Mouse (Mus musculus) spleen, embryonic (tissue): ENCODE data around the gene Hus1b.

ENCODE experiments used
- CTCF ChIA-PET: fragments of 350-600 bp; sonication (Branson Sonifier 250); formaldehyde crosslinking; loops from one replicate; lab custom pipeline; 2022; lab: Charles Lee

Gene Hus1b

DNA sequence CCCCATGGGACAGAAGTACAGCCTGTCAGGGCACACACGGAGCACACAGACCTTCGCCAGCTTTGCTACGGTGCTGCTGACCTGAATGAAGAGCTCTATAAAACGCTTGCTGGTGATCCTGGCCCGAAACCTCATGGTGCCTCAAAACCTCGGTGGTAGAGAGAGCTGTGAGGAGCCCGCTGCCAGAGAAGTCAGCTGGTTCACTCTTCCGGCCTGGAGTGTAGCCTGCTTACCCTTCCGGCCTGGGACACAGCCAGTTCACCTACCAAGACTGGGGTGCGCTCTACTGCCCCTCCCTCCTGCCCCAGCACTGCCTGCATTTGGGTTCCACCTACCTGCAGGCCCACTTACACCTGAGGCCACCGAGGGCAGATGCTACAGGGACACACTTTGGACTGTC lies at the start of gene Hus1b:
Gene Hus1b (minus strand): TSS at position 220 of the 400 bp plus-strand sequence.
- CTCF ChIA-PET: no interaction called here

DNA sequence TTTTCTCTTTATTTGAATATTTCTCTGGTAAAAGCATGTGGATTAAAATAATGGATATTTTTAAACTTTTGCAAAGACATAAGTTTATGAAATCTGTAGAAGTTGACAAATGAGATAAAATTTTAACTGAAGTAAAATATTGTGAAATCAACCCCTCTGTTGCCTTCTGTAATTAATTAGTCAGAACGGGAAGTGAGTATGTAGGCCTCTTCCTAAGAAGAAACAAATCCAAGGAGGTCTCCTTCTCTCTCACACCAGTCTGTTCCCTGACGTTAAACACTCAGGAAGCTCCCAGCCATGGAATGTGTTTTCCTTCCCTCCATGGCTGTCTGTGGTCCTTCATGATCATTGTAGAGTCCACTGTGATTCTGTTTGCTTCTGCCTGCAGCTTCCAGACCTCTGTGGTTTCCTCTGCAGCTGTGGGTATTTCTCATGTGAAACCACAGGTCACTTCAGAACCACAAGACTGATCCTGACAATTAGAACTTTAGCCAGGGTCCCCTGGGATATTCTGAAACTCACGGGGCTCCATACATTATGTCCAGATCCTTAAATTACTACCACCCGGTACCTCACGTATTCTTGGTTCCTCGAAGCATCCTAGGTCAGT lies 46.8 kb upstream of the Hus1b start:
- CTCF ChIA-PET: interaction anchor here (1.0 kb wide), 1 partner anchor 13 kb away, joined by 3 read pairs; no protein-coding TSS in a partner anchor

DNA sequence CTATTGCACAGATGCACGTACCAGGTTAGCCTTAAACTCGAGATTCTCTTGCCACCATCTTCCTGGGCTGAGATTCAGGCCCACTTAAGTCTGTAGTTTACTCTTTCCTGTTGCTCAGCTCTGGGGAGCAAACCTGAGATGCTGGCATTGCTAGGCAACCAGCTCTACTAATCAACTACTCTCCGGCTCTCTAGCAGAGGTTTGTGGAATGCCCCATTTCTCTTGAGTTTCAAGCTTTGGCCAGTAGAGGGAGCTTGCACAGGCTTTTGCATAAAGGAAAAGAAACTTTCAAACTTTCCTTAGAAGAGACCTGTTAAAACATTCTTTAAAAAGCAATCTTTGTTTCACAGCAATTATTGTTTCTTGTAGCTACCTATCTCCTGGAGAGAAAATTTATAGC lies 46.3 kb upstream of the Hus1b start:
- CTCF ChIA-PET: interaction anchor here (1.0 kb wide), 1 partner anchor 12 kb away, joined by 3 read pairs; no protein-coding TSS in a partner anchor

DNA sequence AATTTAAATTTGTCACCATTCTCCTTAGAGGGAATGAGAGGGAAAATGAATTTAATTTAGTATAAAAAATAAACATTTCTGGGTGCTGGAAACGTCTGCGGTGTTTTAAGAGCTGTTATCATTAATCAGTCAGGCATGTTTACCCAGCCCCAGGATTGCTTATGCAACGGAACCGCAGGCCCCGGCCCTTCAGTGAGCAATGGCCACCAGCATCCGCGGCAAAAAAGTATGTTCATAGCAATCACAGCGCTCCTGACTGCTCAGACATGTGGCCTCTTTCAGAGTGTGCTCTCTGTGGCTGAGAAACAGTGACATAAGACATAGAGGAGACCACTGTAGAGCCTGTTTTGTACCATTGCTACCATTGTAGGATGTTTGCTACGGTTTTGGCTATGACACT lies 42.7 kb upstream of the Hus1b start:
- CTCF ChIA-PET: no interaction called here

DNA sequence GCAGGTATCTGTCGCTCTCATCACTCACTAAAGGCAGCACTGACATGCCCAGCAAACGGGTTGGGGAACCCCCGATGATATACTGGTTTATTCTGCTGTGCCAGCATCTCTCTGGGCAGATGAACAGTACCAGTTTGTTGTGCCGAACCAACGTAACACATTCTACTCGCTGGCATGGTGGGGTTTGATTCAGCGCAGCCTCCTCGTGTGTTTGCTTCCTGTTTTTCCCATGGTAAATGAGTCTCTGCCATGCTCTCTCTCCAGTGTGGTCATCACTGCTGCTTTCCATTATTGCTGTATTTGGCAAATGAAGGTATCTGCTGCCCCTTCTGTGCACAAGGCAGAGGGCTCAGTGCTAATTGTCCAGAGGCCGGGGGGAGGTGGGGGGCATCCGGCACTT lies 42.2 kb upstream of the Hus1b start:
- CTCF ChIA-PET: no interaction called here

DNA sequence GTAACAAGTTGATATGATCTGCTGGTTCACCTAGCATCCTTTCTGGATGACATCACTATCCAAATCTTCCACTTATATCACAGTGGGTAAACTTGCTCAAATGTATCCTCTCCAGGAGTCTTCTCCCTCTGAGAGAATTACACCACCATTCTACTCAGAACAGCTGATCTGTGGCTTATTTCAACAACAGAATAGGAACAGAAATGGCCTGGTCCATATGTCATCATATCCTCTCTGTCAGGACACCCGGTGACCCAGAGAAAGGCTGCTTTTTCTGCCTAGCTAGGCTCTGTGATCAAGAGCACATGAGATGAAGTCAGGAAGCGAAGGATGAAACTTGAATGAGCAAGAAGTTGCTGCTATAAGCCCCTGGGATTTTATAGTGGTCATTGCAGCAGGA lies 40.1 kb upstream of the Hus1b start:
- CTCF ChIA-PET: no interaction called here

DNA sequence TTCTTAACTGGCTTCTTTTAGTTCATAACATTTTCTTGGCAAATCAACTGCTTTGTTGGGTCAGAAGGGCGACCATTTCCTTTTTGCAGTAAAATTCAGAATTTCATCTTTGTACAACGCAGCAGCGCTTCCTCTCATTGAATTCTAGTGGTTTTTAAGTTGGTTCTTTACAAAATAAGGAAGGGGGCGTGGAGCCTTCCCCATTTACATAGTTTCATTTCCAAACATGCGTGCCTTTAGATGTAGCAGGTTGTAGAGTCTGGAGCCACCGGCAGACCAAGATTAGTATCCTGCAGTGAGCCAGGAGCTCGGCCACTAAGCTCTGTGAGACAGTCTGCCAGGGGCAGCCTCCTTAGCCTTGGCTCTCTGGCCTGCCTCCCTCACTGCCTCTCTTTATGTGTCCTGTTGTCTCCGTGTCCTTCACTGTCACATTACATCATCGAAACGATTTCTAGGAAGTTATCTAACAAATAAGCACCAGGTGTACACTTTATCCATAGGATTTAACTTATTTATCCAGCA lies 39.4 kb upstream of the Hus1b start:
- CTCF ChIA-PET: no interaction called here

DNA sequence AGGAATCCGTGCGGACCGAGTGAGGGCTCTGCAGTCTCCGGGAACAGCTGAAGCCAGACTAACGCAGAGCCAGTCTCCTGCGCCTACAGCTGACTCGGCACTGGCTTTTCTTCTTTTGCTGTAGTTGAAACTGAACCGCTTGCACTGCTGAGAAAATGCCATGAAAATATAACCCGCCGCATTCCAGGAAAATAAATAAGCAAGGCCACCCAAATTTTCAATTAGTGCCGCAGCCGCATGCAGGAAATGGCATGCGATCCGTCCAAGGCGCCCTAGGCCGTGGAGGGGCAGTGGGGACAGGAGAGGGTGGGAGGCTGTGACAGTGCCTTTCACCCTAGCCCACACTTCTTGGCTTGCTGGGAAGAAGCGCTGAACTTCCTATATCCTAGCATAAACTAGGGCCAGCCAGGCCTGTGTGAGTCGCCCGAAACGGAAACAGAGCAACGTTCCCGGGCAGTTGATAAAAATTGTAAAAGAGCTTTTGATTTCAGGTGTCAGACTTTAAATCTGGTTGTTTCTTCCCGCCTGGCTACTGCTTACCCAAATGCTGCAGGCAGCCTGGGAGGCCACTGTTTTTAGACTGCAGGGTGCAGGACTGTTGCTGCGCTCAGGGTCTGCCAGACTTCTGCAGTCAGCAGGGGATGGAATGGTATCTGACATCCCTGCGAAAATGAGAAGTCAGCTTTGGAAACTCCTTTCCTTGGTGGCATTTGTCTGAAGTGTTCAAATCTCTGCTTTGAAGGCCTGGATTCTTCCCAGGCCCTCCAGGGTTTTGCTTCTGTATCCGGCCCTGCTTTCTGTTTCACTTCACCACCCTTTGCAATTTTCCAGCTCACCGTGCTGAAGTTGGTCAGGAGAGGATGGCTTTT lies 38.3 kb upstream of the Hus1b start:
- CTCF ChIA-PET: interaction anchor here (0.6 kb wide), 1 partner anchor 429 kb away, joined by 6 read pairs; no protein-coding TSS in a partner anchor

DNA sequence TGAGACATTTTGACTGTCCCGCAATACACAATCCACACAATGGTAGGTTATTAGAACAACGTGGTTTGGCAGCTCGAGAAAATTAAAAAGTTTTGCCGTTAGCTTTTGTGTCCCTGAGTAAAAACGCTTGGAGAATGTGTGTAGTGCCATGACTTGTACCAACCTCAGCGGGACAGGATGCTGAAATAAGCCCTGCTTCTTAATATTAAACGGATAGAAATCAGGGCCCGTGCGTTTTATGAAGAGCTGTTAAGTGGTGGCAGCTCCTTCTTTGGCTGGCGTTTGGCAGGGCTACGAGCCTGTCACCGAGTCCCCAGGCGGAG lies 37.7 kb upstream of the Hus1b start:
- CTCF ChIA-PET: no interaction called here

DNA sequence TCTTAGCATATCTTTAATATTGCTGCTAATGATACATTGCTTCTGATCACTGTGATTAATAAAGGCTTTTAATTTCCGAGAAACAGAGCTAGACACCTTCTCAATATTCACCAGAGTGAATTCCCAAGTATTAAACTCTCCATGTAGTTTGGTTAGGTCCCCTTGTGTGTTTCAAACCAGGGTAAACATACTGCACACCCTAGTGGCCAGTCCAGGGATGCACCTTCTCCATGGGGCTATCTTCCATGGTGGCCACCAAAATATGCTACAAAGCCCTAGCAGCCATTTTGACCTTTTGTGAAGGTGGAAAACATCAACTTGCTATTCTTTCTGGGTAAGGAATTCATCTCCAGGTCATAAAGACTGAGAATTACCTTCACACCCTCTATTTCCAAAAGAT lies 34.1 kb upstream of the Hus1b start:
- CTCF ChIA-PET: interaction anchor here (1.4 kb wide), 1 partner anchor 12 kb away, joined by 3 read pairs; no protein-coding TSS in a partner anchor

DNA sequence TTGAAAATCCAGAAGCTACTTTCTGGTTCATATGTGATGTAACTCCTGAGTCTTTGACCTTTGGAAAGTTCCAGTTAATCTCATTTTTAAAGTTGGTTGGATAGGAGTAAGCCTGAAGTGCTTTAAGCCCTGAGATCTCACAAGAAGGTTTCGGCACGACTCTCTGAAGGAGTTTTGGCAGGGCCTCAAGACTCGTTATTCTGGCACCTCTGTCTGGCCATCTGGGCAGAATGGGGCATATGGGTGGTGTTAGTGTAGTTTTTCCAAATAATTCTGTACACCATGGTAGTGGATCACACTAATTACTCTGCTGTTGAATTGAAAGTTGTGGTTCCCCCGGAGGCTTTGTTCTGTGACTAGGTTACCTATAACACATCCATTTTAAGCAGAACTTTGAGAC lies 30.7 kb upstream of the Hus1b start:
- CTCF ChIA-PET: no interaction called here

DNA sequence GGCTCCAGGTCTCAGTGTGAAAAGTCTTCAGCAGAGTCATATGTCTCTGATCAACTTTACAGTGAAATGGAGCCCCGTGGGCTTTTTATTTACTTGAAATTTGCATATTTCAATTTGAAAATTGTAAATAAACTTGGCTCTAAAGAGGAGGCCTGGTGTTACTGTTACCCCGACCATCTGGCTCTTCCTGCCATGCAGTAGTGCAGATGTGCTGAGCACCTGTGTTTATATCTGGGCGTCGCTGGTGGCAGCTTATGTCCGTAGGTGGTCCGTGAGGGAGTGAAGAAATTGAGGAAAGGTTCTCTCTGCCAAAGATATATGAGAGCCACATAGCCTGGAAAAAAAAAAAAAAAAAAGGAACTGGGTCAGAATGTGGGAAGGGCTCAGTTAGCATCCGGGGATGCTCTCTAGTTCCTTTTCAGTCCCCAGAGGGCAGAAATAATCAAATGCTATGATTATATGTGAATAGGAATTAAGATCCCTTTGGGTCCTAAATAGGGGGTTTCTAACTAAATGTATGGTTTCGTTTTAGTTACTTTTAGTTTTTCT lies 29.1 kb upstream of the Hus1b start:
- CTCF ChIA-PET: no interaction called here

DNA sequence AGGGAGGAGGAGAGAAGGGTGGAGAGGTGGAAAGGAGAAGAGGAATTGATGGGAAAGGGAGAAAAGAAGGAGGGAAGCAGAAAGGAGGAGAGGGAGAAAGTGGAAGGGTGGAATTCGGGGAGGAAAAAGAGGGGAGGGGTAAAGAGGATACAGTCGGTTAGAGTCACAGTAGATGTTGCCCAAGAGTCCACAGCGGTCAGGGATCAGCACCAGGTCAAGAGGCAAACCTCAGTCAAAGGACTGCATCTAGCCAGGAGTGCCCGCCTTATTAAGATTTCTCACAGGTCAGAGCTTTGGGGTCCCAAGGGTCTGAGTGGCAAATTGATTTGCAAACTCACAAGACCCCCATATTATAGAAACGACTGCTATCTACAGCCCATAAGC lies 26.7 kb upstream of the Hus1b start:
- CTCF ChIA-PET: interaction anchor here (0.6 kb wide), 1 partner anchor 377 kb away, joined by 3 read pairs; no protein-coding TSS in a partner anchor

DNA sequence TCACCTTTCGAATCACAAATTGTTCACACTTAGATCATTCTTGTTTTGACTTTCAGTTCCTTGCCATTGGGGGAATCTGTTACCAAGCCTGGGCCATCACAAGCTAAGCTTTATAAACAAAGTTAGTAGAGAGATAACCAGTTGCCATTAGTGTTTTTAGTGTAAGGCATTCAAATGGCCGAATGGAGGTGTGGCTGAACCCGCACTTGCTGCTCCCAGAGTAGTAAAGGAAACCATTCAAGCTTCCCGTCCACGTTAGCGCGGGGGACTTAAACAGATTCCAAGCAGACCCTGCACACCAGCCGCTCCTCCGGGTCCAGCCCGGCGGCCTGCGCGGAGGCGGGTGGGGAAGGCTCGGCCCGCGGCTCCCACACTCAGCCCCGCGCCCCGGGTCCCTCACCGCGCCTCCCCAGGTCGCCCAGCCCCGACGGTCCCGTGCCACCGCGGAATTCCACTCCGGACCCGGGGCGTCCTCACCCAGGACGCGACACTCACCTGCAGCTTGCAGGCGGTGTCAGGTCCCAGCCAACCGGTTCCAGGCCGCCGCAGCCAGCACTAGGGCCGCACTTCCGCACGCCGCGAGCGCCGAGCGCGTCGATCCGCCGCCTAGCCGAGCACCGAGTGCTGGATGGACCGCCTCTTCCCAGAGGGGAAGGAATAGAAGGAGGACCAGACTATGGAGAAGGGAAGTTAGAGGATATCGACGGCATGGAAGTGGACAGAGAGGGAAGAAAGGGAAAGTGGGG lies 26.1 kb upstream of the Hus1b start, which contains the start of the genes Exoc2 and Gm5447:
Gene Exoc2 (minus strand): TSS at position 593 of the 746 bp plus-strand sequence.
Gene Gm5447 (plus strand): TSS at position 704 of the 746 bp plus-strand sequence.
- CTCF ChIA-PET: interaction anchor here (0.6 kb wide), 1 partner anchor 377 kb away, joined by 3 read pairs; no protein-coding TSS in a partner anchor

DNA sequence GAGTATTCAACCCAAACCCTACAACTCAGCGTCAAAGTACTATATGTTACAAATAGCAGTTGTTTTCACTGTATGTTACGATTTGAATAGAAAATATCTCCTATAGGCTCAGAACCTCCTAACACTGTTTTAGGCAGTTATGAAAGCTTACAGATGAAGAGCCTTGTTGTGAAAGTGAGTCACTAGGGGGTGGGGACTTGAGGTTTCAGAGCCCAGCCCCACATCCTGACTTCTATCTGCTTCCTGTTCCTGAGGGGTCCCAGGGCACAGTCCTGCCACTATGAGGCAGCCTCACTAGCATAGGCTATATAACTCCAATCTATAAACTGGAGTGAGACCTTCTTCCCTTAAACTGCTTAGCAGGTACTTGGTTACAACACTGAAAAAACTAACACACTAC lies 24.5 kb upstream of the Hus1b start:
- CTCF ChIA-PET: no interaction called here

DNA sequence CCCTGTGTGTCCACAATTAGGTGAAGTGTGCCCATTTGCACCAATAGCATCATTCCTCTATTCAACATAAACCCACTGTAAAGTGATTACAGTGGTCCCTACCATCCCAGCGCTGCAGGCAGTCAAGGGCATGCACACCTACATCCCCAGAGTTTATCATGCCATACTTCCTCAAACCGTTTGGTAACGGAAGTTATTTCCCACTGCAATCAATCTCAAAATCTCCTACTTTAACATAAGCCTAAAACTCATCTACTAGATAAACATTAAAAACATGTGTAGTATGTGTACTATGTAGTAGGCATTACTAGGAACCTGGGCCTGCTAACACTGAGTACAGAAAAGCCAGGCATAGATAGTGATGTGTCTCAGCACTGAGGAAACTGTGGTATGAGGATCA lies 23.5 kb upstream of the Hus1b start:
- CTCF ChIA-PET: interaction anchor here (0.6 kb wide), 1 partner anchor 26 kb away, joined by 8 read pairs; no protein-coding TSS in a partner anchor

DNA sequence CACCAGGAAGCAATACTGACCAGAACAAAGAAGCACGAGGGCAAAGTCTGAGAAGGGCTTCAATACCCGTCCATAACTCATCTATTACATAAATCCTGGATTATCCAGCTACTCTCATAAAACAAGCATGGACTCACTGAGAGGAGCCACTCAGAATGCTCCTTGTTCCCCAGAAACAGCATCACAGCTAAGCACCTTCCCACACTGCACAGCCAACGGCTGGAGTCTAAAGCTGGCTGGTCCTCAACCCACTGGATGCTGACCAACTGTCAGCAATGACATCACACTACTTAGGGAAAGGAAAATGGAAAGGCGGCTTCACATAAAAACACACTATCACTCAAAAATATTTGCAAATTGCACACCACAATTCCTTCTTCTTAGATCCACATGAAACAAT lies 20.8 kb upstream of the Hus1b start:
- CTCF ChIA-PET: no interaction called here

DNA sequence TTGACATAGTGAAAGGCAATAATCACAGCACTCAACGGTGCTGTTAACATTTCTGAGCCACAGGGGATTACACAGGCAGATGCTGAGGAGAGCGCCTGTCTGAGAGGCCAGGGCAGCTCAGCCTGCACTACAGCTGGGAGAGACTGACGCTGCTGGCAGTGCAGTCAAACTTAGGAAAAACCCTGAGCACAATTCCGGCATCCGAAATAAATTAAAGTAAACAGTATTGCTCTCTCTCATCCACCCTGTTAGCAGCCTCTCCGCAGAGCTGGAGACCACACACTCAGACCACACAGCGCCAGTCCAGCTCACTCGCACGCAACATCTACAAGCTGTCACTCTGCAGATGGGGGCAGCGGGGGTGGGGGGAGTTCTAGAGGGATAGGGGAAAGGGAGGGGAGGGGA lies 18.9 kb upstream of the Hus1b start:
- CTCF ChIA-PET: interaction anchor here (1.2 kb wide), 1 partner anchor 20 kb away, joined by 3 read pairs; no protein-coding TSS in a partner anchor

DNA sequence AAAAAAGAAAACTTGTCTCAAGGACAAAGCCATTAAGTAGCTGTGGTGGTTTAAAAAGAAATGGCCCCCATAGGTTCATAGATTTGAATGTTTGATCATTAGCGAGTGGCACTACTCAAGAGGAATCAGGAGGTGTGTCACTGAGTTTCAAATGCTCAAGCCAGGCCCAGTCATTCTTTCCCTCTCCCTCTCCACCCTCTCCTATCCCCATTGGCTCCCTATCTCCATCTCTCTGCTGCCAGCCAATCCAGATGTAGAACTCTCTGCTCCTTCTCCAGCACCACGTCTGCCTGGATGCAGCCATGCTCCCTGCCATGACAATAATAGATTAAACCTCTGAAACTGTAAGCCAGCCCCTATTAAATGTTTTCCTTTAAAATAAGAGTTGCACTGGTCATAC lies 14.4 kb upstream of the Hus1b start:
- CTCF ChIA-PET: no interaction called here

DNA sequence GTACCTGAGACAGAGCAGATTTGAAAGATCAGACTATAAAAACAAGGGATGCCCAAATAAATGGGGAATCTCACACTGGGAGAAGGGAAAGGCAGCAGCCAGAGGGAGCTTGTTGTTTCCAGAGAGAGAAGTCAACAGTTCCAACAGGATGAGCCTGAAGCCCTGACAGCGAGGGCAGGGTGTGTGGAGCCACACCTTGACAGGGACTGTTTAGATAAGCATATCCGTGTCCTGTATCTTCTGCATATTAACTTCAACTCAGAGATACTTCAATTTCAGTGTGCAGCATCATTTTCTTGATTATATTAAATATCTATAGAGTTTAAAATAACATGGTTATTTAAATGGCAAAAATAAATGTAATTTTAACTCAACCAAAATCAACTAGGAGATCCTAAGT lies 13.2 kb upstream of the Hus1b start:
- CTCF ChIA-PET: no interaction called here

DNA sequence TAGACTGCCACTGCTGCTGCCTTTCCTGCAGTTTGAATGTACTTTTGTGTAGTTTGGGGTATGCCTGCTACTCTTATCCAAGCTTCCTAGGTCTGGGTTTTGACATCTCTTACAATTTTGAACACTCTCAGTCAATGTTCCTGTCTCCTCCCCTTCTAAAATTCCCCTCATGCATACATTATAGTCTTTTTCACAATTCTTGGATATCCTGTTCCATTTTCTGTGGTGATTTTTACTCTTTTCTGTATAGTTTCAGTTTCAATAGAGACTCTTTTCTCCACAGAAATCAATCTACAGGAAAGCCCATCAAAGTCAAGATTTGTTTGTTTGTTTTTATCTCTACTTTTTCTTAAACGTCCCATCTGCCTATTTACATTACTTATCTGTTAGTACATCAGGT lies 6.0 kb upstream of the Hus1b start:
- CTCF ChIA-PET: no interaction called here
